Mouse (Mus musculus) right cerebral cortex, postnatal 14 days (tissue): Measurements from ENCODE around the gene Pkig.
"Not testable (repeated sequence)": the region's sequence is repeated elsewhere in the genome, so short reads cannot be mapped to it uniquely, and the experiment has no call there.

Experiments used
- DNase-seq: peaks from one replicate; pipeline ENCODE4 v3.0.0; 2022

Pkig gene

GRCm38 (mm10) chr2:163685761-163686200, 27.6 kb downstream of the Pkig start:
- no peak for DNase-seq

- DNase-seq: no peak
These were observed 28.0 kb downstream of the Pkig start for GRCm38 (mm10) chr2:163686233-163686632.

- DNase-seq: no peak
These were observed 28.7 kb downstream of the Pkig start for GRCm38 (mm10) chr2:163686886-163687285.

DNA sequence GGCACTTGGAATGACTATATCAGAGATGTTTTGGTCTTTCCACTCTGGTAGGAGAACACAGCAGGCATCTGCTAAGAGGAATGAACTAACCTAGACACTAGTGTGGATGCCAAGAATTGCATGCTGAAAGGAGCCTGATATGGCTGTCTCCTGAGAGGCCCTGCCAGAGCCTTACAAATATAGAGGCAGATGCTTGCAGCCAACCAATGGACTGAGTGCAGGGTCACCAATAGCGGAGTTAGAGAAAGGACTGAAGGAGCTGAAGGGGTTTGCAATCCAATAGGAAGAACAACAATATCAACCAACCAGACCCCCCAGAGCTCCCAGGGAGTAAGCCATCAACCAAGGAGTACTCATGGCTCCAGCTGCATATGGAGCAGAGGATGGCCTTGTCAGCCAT, 30.2 kb downstream of the Pkig start:
- not testable (repeated sequence) for DNase-seq

- no peak for DNase-seq
These were observed 31.6 kb downstream of the Pkig start for GRCm38 (mm10) chr2:163689771-163690170.

GRCm38 (mm10) chr2:163690409-163691304, 32.5 kb downstream of the Pkig start:
- no peak for DNase-seq

DNA sequence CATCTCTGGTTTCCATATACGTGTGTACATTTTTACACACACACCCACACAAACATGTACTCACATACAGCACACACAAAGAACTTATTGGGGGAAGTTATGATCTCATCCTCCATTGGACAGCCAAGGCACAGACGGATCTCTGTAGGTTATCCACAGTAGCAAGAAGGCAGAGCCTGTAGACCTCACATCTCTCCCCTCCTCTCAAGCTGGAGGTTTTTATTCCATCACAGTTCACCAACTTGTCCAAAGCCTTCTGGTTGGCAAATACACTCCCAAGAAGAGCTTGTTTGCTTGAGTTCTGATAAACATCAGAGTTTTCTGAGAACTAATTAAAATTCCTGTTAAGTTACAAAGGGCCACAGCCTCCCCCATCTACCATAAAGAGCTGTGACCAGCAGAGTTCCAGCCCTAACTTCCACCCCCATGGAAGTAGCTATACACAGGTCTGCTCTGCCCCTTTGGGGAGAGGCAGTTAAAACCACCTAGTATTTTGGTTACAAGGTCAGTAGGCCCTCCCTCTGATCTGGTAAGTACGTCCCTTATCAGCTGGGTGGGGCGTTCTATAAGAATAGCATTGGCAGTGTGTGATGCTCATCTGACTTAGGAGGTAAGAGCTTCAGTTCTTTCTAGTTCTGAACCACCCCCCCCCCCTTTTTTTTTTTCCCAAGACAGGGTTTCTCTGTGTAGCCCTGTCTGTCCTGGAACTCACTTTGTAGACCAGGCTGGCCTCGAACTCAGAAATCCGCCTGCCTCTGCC, 33.8 kb downstream of the Pkig start:
- no peak for DNase-seq

- DNase-seq: no peak
These were observed 34.9 kb downstream of the Pkig start for GRCm38 (mm10) chr2:163692873-163693612.

DNA sequence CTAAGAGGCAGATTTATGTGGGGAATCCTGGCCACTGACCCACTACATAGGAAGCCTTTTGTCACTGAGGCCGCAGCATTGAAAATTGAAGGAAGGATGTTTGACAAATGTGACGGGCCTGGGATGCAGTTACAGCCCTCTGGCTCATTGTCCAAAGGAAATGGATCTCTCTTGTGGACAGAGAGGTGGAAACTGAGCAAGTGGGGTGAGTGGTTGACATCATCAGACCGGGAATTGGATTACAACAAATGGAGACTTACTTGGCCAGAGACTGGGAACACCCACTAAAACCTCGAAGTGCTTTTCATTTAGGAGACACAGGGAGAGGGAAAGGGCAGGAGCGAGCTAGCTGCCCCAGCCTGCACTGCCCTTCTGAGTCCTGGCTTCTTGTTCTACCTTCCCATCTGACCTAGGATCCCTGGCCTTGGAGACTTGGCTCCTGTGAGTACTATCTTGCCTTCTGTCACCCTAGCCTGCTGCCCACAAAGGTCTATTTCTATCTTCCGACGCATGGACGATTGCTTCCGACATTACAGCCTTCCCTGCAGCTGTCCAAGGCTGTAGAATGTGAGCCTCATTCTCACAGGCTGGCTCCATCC, 35.6 kb downstream of the Pkig start:
- DNase-seq: no peak

GRCm38 (mm10) chr2:163696763-163697162, 38.6 kb downstream of the Pkig start:
- no peak for DNase-seq

DNA sequence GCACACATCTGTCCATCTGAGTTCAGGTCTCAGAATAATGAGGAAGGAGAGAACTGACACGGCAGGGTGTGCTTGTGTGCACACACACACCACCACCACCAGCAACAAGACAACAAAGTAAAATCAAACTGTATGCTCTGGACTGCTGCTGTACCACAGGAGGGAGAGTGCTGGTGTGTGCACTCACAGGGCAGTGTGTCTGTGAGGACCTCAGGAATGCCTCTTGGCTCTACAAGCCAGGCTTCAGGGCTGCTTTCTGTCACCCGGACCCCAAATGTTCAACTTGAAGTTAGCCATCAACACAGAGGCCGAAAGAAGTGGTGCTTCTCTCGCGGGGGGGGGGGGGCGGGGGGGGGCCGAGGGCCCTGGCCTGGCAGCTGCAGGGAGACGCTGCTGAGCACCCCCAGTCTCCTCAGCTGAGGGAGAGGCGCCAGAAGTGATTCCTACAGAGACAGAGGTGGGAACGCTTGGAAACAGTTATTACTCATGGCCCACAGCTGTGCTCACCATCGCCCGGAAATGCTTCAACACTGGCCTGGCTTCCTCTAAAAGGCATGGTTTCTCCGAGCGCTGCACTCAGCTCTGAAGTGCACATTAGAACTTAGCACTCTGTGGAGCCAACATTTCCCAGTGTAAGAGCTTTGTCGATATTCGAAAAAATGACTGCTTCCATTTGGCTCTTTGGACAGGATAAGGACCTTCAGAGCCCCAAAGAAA, 39.7 kb downstream of the Pkig start:
- DNase-seq: no peak

DNA sequence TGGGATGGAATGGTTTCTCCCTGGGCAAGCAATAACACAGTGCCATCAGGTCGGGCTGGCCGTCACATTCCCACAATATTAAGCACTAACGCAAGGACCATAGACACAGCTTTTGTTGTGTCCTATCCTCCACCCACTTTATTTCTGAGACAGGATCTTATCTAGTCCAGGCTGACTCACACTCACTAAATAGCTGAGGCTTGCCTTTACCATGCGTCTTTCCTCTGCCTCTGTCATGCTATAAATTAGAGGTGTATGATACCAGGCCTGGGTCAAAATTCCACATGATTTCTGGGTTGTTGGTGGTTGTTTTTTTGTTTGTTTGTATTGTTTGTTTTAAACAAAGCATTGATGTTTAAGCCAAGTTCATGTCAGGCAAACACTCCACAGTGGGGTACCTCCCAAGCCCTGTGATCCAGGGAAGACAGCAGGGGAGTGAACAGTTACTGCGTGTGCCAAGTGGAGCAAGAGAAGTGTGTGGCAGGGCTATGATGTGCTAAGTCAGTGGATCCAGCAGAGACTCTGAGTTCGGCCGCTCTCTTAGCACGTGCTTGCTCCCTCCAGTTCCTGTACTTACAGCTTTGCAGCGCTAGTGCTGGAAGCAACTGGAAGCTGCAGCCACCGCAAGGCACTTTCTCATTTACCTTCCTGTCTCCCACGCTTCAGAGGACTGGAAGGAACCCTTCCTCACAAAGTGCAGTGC, 41.0 kb downstream of the Pkig start:
- DNase-seq: no peak

DNA sequence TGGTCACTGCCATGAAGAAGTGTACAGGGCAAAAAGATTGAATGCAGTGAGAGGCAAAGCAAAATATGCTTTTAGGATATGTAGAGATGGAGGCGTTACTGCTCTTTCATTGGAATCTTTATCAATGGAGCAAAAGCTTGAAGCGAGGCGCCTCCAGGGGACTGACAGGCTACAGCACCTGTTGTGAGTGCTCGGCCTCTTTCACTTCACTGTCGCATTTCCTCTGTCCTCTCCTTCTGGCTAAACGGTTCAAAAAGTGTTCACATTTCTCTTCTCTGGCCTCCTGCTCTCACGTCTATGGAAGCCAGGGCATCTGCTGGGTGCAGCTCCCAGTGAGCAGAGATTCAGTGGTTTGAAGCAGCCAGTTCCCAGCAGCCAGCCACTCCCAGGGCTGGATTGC, 44.2 kb downstream of the Pkig start:
- DNase-seq: no peak

GRCm38 (mm10) chr2:163702921-163703320, 44.7 kb downstream of the Pkig start:
- no peak for DNase-seq

DNA sequence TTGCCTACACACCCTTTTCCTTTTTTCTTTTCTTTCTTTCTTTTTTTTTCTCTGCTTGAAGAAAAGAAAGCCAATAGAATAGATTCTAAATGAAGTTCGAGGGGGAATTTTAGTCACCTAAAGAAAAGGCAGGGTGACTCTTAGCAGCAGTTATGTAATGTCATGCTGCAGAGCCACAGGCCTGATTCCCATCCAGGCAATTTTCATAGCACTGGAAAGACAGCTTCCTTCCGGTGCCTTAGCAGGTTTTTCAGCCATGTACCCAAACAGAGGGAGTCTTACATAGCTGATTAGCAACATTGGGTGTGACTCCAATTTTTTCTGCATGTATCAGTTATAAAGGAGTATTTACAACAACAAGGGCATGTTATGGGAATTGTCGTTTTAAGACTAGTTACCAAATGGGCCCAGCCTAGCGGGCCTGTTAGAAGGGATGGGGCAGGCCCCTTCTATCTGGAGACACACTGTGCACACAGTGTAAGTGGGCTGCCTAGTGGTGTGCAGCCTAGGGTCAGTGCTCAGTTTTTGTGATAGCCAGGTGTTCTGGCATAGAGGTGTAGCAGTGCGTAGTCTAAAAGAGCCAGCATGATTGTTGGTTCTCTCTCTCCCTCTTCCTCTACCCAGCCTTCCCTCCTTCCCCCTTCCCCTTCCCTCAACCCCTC, 45.5 kb downstream of the Pkig start:
- DNase-seq: no peak

- DNase-seq: no peak
These were observed 50.1 kb downstream of the Pkig start for GRCm38 (mm10) chr2:163708321-163708720.

GRCm38 (mm10) chr2:163708763-163709250, 50.6 kb downstream of the Pkig start:
- no peak for DNase-seq

- no peak for DNase-seq
These were observed 51.8 kb downstream of the Pkig start for GRCm38 (mm10) chr2:163710000-163710399.

DNA sequence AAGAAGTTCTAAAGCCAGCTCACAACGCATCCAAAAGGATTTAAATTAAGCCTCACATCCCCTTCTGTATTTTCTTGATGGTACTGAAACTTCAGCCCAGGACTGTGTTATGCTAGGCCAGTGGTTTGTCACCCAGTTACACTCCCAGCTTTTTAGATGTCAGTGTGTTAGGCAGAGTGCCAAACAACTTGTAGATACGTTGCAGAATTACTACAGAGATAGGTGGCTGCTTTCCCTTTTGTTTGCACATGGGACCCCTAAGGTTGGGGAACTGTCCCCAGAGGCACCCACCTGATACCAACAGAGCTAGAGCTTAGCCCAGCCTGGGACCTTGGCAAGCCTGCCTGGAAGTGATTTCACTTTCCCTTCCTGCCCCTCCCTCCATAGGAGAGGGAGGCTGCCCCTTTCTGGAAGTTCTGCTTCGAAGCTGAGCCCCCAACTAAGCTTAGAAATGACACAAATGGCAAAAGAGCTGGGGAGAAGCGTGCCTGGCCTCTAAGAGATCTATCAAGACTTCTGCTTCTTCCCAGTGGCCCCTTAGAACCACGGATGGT, 52.5 kb downstream of the Pkig start:
- DNase-seq: no peak

DNA sequence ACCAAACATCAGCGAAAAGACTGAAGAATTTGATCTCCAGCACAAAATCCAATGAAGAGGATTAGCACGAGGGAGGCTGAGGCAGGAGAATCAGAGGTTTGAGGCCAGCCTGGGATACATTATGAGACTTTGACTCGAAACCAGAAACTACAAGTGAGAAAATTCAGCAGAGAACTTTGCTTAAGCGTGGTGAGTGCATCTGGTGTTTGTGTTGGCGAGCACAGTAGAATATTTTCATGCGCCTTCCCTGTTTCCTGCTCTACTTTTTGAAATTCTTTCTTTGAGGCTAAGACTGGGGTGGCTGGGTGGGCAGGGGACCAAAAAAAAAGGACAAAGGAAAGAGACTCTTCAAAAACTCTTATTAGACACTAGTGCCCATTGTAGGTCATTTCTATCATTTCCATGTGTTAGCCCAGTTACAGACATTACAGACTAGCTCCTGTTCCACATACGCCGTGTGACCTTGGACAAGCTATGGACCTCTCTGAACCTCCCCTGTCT, 53.2 kb downstream of the Pkig start:
- no peak for DNase-seq
